Mouse (Mus musculus) hindbrain, embryonic 10.5 days (tissue): Measurements from ENCODE around the gene Mif. TPM values are rescaled to one million over a fixed set of nuclear protein-coding genes. Genes with fewer than 3 reads are reported as not detected.
"Not testable (repeated sequence)": the region's sequence is repeated elsewhere in the genome, so short reads cannot be mapped to it uniquely, and the experiment has no call there.

Experiments used
- DNase-seq: peaks from one replicate; pipeline ENCODE4 v3.0.0-alpha.2; 2017; ENCODE audit warnings: low spot score
- H3K27ac ChIP-seq: fragments of 300-500 bp; sonication (generic); 2 replicates; pipeline ENCODE4 v1.5.1; 2016; ENCODE audit warnings: mild to moderate bottlenecking, moderate library complexity
- H3K27me3 ChIP-seq: fragments of 300-500 bp; sonication (generic); 2 replicates; pipeline ENCODE4 v1.6.1; 2016; ENCODE audit warnings: mild to moderate bottlenecking; ENCODE audit not compliant: poor library complexity, insufficient read depth, severe bottlenecking
- H3K36me3 ChIP-seq: fragments of 300-500 bp; sonication (generic); 2 replicates; pipeline ENCODE4 v1.6.1; 2016; ENCODE audit warnings: mild to moderate bottlenecking, moderate library complexity
- H3K4me1 ChIP-seq: fragments of 300-500 bp; sonication (generic); replicated peaks from 2 replicates; pipeline ENCODE4 v1.6.1; 2016; ENCODE audit warnings: mild to moderate bottlenecking
- H3K4me3 ChIP-seq: fragments of 300-500 bp; sonication (generic); 2 replicates; pipeline ENCODE4 v1.5.1; 2016; ENCODE audit warnings: mild to moderate bottlenecking, moderate library complexity
- H3K9me3 ChIP-seq: fragments of 300-500 bp; sonication (generic); 2 replicates; pipeline ENCODE4 v1.6.1; 2016; ENCODE audit warnings: mild to moderate bottlenecking, moderate library complexity
- WGBS: fragments of 180-500 bp; shearing (Covaris S2); methylation state at CpG from one replicate; pipeline ENCODE4 v1.1.7; 2016; 5-methylcytosine and 5-hydroxymethylcytosine counted together
- polyA plus RNA-seq: library from polyadenylated mRNA; unstranded; fragments of >200 nt; fragmentation: Nextera tagmentation; extraction: Ambion mirVana; gene quantifications from 2 replicates; pipeline ENCODE4 v1.2.1, GENCODE M21; 2016

Mif gene
- polyA plus RNA-seq, result 2,694 and 3,395 TPM in 2 replicates

- H3K27ac ChIP-seq, result peak within 1 kb of the TSS; percentile 99
- peaks cover 43% of the 10 kb centered on the region for H3K4me1 ChIP-seq
- peaks cover 34% of the 10 kb centered on the region for H3K36me3 ChIP-seq
- H3K9me3 ChIP-seq, H3K27me3 ChIP-seq: not testable (repeated sequence)
- H3K4me3 ChIP-seq, result peak within 1 kb of the TSS; percentile 75
- peak; percentile 95 for DNase-seq
- WGBS, result under 1% methylated on average over 46 of the region's 46 CpGs
Measured at GRCm38 (mm10) chr10:75859786-75860470, at the start of gene Mif. TSS of gene Mif (minus strand) at chr10:75860240.

- DNase-seq, result no peak
- no peaks in the 10 kb centered on the region for H3K27me3 ChIP-seq
- 95% methylated on average over 4 of the region's 4 CpGs for WGBS
- no peak overlapping the region for H3K4me3 ChIP-seq
- no peaks in the 10 kb centered on the region for H3K4me1 ChIP-seq
- no peak overlapping the region for H3K27ac ChIP-seq
- no peaks in the 10 kb centered on the region for H3K9me3 ChIP-seq
- H3K36me3 ChIP-seq, result peaks cover 99% of the 10 kb centered on the region
Measured at GRCm38 (mm10) chr10:75906882-75907281, 46.8 kb upstream of the Mif start.

GRCm38 (mm10) chr10:75904391-75904790 is 44.4 kb upstream of the Mif start:
- Histone ChIP-seq H3K36me3 (peaks cover 99% of the 10 kb centered on the region), H3K9me3 (no peaks in the 10 kb centered on the region), H3K27ac (no peak overlapping the region), H3K27me3 (no peaks in the 10 kb centered on the region), H3K4me3 (no peak overlapping the region), H3K4me1 (no peaks in the 10 kb centered on the region)
- WGBS, result 91% methylated on average over 5 of the region's 5 CpGs
- DNase-seq, result no peak

- no peak for DNase-seq
- peaks cover 17% of the 10 kb centered on the region for H3K4me1 ChIP-seq
- no peak overlapping the region for H3K27ac ChIP-seq
- WGBS, result 84% methylated on average over 3 of the region's 3 CpGs
- no peaks in the 10 kb centered on the region for H3K9me3 ChIP-seq
- no peaks in the 10 kb centered on the region for H3K27me3 ChIP-seq
- no peak overlapping the region for H3K4me3 ChIP-seq
- H3K36me3 ChIP-seq, result peaks cover 100% of the 10 kb centered on the region
Measured at GRCm38 (mm10) chr10:75898846-75899245, 38.8 kb upstream of the Mif start.

GRCm38 (mm10) chr10:75898039-75898564 is 38.1 kb upstream of the Mif start:
- Histone ChIP-seq H3K4me1 (peaks cover 24% of the 10 kb centered on the region), H3K27me3 (no peaks in the 10 kb centered on the region), H3K27ac (no peak overlapping the region), H3K36me3 (peaks cover 98% of the 10 kb centered on the region), H3K4me3 (no peak overlapping the region), H3K9me3 (no peaks in the 10 kb centered on the region)
- no peak for DNase-seq
- WGBS, result 84% methylated on average over 6 of the region's 6 CpGs

- peak; percentile 72 for DNase-seq
- H3K9me3 ChIP-seq, result no peaks in the 10 kb centered on the region
- H3K27me3 ChIP-seq, result no peaks in the 10 kb centered on the region
- WGBS, result 49% methylated on average over 6 of the region's 6 CpGs
- peaks cover 31% of the 10 kb centered on the region for H3K4me1 ChIP-seq
- peaks cover 91% of the 10 kb centered on the region for H3K36me3 ChIP-seq
- H3K4me3 ChIP-seq, result no peak overlapping the region
- H3K27ac ChIP-seq, result no peak overlapping the region
Measured at GRCm38 (mm10) chr10:75897373-75897772, 37.3 kb upstream of the Mif start.

GRCm38 (mm10) chr10:75896208-75896607 is 36.2 kb upstream of the Mif start:
- 98% methylated on average over 1 of the region's 1 CpGs for WGBS
- no peak for DNase-seq
- H3K9me3 ChIP-seq, result no peaks in the 10 kb centered on the region
- no peaks in the 10 kb centered on the region for H3K27me3 ChIP-seq
- peaks cover 79% of the 10 kb centered on the region for H3K36me3 ChIP-seq
- peaks cover 31% of the 10 kb centered on the region for H3K4me1 ChIP-seq
- H3K27ac ChIP-seq, result no peak overlapping the region
- no peak overlapping the region for H3K4me3 ChIP-seq

GRCm38 (mm10) chr10:75895730-75896129 is 35.7 kb upstream of the Mif start:
- Histone ChIP-seq H3K27me3 (no peaks in the 10 kb centered on the region), H3K9me3 (no peaks in the 10 kb centered on the region), H3K36me3 (peaks cover 74% of the 10 kb centered on the region), H3K4me3 (no peak overlapping the region), H3K4me1 (peaks cover 31% of the 10 kb centered on the region), H3K27ac (no peak overlapping the region)
- WGBS, result 99% methylated on average over 5 of the region's 5 CpGs
- DNase-seq, result no peak

- no peaks in the 10 kb centered on the region for H3K9me3 ChIP-seq
- H3K4me1 ChIP-seq, result peaks cover 37% of the 10 kb centered on the region
- WGBS, result 81% methylated on average over 6 of the region's 6 CpGs
- DNase-seq, result no peak
- H3K27ac ChIP-seq, result no peak overlapping the region
- no peak overlapping the region for H3K4me3 ChIP-seq
- no peaks in the 10 kb centered on the region for H3K27me3 ChIP-seq
- peaks cover 63% of the 10 kb centered on the region for H3K36me3 ChIP-seq
Measured at GRCm38 (mm10) chr10:75894601-75895000, 34.6 kb upstream of the Mif start.

- Histone ChIP-seq H3K27me3 (no peaks in the 10 kb centered on the region), H3K9me3 (no peaks in the 10 kb centered on the region), H3K27ac (peak within 1 kb of the TSS; percentile 64), H3K4me1 (peaks cover 46% of the 10 kb centered on the region), H3K4me3 (peak within 1 kb of the TSS; percentile 57), H3K36me3 (peaks cover 49% of the 10 kb centered on the region)
- DNase-seq, result peak; percentile 97
- WGBS, result 2% methylated on average over 51 of the region's 51 CpGs
Measured at GRCm38 (mm10) chr10:75893089-75893750, 33.2 kb upstream of the Mif start, which contains the start of gene Derl3. TSS of gene Derl3 (plus strand) at chr10:75893413.

- 49% methylated on average over 8 of the region's 8 CpGs for WGBS
- no peaks in the 10 kb centered on the region for H3K27me3 ChIP-seq
- peak overlapping the region; percentile 13; the same call in 1 of the 2 replicates for H3K27ac ChIP-seq
- H3K4me1 ChIP-seq, result peaks cover 38% of the 10 kb centered on the region
- no peak for DNase-seq
- H3K4me3 ChIP-seq, result no peak overlapping the region
- H3K9me3 ChIP-seq, result no peaks in the 10 kb centered on the region
- H3K36me3 ChIP-seq, result peaks cover 13% of the 10 kb centered on the region
Measured at GRCm38 (mm10) chr10:75889406-75890153, 29.5 kb upstream of the Mif start.

- WGBS, result 92% methylated on average over 5 of the region's 5 CpGs
- not testable (repeated sequence) for DNase-seq
Measured at GRCm38 (mm10) chr10:75887504-75887903, 27.5 kb upstream of the Mif start.

More at GRCm38 (mm10) chr10:75887504-75887903, 27.5 kb upstream of the Mif start:
- not testable (repeated sequence) for H3K36me3 ChIP-seq, H3K27me3 ChIP-seq, H3K4me3 ChIP-seq, H3K27ac ChIP-seq, H3K9me3 ChIP-seq
- peaks cover 25% of the 10 kb centered on the region for H3K4me1 ChIP-seq
